Mouse (Mus musculus) adrenal gland, postnatal 4 days (tissue): ENCODE measurements around the gene Cog4. TPM values are rescaled to one million over a fixed set of nuclear protein-coding genes. Genes with fewer than 3 reads are reported as not detected.
A peak's percentile ranks its signal among the peaks of the same experiment; 100 is the strongest.
"Not testable (repeated sequence)": the region's sequence is repeated elsewhere in the genome, so short reads cannot be mapped to it uniquely, and the experiment has no call there.

Source experiments
- DNase-seq, 2 experiments: peaks; one replicate each; pipeline ENCODE4 v3.0.0; 2021 to 2022; ENCODE audit warnings: low spot score in 2 of 2, mixed read lengths in 2 of 2
- total RNA-seq, 2 experiments: library from RNA; stranded (reverse); gene quantifications; 2 replicates each; pipeline ENCODE4 v1.2.3; 2021

Cog4 gene
- total RNA-seq, 2 experiments from 2014 or later = 59.7 to 64.1 TPM

DNA sequence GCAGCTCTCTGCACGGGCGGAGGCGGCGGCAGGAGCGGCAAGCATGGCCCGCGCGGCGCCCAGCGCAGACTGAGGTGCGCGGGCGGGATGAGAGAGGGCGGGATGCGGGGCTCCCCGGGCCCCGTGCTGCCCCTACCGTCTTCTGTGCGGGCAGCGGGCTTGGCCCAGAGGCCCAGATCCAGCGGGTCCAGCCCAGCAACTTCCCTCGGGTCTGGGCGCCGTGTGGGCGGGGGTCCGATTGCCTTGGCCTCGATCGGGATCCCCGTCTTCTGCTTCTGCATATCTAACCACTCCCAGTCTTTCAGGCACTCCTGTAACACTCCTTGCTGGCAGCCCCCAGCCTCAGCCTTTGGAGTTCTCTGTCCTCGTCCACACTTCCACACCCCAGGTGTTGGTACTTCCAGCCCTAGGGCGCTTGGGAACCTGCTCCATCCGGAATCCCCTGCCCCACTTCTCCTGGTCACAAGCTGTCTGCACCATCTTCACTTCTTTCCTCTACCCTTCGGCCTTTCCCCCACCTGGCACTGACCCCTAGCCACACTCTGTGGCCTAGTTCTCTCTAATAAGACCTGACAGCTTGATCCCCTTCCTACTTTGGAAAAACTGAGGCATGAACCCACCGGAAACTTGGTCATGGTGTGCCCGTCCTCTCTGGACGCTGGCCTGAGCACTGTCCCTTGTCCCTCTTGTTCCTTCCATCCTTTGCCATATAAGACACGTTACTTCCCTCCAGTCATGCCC lies 73.8 kb downstream of the Cog4 start:
- no peak for DNase-seq

DNA sequence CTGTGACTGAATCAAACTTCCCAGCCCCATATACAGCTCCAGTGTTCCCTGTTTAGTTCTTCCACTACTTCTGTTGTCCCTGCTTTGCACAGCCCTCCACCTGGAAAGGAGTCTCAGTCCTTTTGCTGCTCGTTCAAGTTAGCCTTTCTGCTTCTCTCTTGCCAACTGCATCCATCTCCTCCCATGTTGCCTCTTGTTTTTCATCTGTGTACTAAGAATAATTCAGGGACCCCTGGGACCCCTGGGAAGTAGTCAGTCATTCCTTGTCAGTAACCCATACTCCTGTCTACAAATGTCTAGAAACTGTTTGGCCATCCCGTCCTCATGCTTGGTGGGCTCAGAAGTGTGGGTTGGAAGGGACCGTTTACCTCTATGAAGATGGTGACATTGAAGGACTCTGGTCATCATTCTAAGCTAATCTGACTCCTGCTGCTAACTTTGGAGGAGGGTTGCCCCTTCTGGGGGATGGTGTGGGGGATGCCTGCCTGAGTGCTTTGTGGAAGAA lies 74.4 kb downstream of the Cog4 start:
- no peak for DNase-seq

DNA sequence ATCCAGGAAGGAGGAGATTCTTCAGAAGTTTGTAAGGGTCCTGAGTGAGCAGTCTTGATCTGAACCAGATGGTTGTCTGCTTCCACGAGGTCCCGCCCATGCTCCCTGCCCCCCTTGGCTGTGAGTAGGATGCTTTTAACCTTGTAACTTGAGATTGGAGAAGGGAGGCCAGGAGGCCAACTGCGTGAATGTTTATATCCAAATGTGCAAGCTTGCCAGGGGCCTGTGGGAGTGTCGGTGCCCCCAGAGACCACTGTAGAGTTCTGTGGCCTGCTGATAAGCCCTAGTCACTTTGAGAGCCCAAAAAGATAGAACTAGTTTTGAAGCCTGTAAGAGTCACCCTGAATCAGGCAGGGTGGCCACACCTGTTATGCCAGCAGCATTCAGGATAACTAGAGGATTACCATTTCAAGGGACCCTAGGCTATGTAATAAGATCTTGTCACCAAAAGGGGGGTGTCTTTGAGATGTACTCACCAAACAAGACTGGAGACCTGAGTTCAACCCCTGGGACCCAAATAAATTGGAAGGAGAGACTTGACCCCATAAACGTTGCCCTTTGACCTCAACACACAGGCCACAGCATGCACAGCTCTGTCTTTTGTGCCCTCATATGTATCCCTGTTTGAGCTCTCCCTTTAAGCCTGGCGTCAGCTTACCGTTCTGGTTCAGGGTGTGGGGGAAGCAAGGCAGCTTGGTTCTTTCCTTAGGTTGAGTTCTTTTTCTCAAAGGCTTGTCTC lies 75.3 kb downstream of the Cog4 start:
- peak in 1 of 2 experiments; percentile 24 for DNase-seq

DNA sequence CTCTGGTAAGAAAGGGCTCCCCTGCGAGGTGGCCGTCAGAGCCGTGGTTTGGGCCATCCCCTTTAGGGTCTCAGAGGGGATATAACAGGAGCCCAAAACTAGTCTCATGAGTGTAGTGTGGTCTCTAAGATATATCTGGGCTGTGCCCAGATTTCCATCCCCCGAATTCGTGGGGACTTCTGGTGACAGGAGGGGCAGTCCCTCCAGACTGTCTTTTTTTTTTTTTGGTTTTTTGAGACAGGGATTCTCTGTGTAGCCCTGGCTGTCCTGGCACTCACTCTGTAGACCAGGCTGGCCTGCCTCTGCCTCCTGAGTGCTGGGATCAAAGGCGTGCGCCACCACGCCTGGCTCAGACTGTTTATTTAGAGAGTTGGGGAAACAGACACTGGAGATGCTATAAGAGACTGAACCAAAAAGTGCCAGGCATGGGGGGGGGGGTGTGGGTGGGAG lies 79.3 kb downstream of the Cog4 start:
- no peak for DNase-seq

DNA sequence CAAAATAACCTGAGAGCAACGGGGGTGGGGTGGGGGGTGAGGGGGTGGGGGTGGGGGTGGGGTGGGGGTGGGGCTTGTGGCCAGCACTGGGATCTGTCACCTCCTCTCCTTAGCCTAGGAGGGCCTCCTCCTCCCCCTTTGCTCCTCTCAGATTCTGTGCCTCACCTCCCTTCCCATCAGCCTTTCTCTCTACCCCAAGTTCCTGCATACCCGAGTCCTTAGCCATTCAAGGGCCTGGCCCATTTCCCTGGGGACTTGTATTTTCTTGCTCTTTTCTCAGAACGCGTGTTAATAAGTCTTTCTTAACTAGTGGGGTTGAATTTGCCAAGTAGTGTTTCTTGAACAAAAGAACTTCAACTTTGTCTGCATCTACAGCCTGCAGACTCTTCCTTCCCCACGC lies 80.3 kb downstream of the Cog4 start:
- DNase-seq = no peak

DNA sequence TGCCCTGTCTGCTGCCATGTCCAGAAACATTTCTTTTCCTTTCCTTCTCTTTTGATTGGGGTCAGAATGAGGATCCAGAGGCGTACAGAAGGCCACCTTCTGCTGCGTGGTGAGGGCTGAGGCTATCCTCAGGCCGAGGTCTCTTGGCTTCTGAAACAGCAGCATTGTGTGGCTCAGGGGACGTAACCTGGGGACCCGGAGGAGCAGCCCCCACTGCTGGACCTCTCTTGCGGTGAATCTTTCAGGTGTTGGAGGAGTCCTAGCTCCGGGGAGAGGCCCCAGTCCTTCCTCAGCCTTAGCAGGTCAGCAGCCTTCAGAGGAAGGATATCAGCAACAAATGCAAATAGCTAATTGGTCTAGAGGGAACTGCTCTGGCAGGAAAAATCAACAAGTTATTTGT lies 82.0 kb downstream of the Cog4 start:
- no peak for DNase-seq

DNA sequence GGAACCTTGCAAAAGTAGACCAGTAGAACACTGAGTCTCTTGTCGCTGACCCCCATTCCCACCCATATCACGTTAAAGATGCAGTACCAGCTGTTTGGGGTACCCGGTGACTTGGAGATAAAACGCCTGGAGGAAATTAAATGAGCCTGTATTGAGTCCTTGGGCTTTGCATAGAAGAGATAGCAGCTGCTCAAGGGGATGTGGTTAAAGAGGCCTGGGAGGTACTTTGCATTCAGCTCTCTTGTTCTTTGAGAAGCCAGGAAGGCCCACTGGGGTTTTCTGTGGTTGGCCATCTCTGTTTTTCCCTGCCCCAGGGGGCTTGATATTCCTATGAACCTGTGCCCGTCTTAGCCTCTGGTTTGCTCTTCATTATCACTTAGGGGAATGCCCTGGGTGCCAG lies 82.7 kb downstream of the Cog4 start:
- DNase-seq = no peak

DNA sequence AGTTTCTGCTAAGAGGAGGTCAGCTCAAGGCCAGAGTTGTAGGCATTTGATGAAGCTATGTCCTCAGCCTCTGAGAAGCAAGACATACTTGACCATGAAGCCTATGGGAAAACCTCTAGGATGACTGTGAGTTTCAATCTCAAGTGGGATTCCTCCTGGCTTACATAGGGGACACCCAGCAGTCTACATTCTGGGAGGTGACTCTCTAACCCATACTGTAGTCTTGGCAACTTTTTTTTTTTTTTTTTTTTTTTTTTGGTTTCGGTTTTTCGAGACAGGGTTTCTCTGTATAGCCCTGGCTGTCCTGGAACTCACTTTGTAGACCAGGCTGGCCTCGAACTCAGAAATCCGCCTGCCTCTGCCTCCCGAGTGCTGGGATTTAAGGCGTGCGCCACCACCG lies 83.3 kb downstream of the Cog4 start:
- DNase-seq = not testable (repeated sequence)

DNA sequence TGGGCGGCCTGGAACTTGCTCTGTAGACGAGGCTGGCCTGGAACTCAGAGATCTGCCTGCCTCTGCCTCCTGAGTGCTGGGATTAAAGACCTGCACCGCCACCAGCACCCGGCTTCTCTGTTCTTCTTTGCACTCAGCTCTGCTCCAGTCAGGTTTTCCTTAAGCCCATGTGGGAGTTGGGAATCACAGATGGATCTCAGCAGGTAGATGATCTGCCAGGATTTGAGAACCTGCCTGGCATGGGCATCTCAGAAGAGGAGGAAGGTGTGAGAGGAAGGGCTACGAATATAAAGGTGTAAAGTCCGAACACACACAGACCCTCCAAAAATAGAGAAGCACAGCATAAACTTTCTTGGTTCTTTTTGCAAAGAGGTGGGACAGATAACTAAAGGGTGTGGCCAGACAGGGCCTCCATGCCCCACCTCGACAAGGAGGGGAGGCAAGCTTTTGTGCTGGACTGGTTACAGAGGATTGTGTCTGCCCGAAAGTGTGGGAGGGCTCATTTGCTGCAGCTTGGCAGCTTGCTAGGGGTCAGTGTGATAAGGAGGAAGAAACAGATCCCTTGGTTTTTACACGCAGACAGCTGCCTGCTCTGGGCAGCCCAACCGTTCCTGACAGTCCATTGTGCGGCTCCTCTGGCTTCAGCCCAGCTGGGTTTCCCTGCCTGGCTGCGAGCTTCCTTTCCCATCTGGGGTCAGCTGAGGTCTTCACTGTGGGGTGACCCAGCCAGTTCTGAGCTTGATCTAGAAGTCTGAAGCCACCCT lies 85.0 kb downstream of the Cog4 start:
- peak in 1 of 2 experiments; percentile 16 for DNase-seq

Other genes with a start within 250 kb of the Cog4 start
- gene Vac14, start 228.0 kb upstream of the Cog4 start, total RNA-seq = 10 to 100 TPM; 29.9 to 30.0 TPM
- 10 to 100 TPM; 51.6 to 53.3 TPM for gene Mtss1l, start 125.1 kb upstream of the Cog4 start, total RNA-seq
- gene Il34, start 40.7 kb upstream of the Cog4 start, total RNA-seq = 1 to 10 TPM; 5.6 to 9.2 TPM
- gene Sf3b3, start 187 bp downstream of the Cog4 start, total RNA-seq = 100 to 1,000 TPM in 1 of 2 experiments, 10 to 100 TPM in 1; 93.3 to 108 TPM
- 10 to 100 TPM in 1 of 2 experiments, 1 to 10 TPM in 1; 8.9 to 10.9 TPM for gene Fuk, start 55.9 kb downstream of the Cog4 start, total RNA-seq
- gene St3gal2, start 73.3 kb downstream of the Cog4 start, total RNA-seq = 10 to 100 TPM; 26.8 to 30.5 TPM
- gene Ddx19a, start 151.2 kb downstream of the Cog4 start, total RNA-seq = 10 to 100 TPM; 55.4 to 62.8 TPM
- 10 to 100 TPM; 16.6 to 17.6 TPM for gene Ddx19b, start 185.2 kb downstream of the Cog4 start, total RNA-seq
- 100 to 1,000 TPM in 1 of 2 experiments, 10 to 100 TPM in 1; 87.5 to 104 TPM for gene Aars, start 186.5 kb downstream of the Cog4 start, total RNA-seq
- not detected for gene Exosc6, start 209.7 kb downstream of the Cog4 start, total RNA-seq
- 10 to 100 TPM in 1 of 2 experiments, under 1 TPM in 1; 0.23 to 15.9 TPM for gene Clec18a, start 245.8 kb downstream of the Cog4 start, total RNA-seq
- 10 to 100 TPM; 40.0 to 40.7 TPM for gene Pdpr, start 248.0 kb downstream of the Cog4 start, total RNA-seq